Mouse (Mus musculus) liver, embryonic 14.5 days (tissue): ENCODE results near the gene Hspb9. TPM values are rescaled to one million over a fixed set of nuclear protein-coding genes. Genes with fewer than 3 reads are reported as not detected.

Source experiments
- ATAC-seq: fragments of 200-750 bp; cut with Nextera tagmentation; 2 replicates; pipeline ENCODE4 v1.8.0; 2017; ENCODE audit warnings: moderate number of reproducible peaks, mild to moderate bottlenecking, moderate library complexity; ENCODE audit not compliant: insufficient read depth
- DNase-seq, 3 experiments: peaks; one replicate each; pipeline ENCODE4 v3.0.0-alpha.2; 2012 to 2013; ENCODE audit warnings: low read depth in 3 of 3, low spot score in 3 of 3
- H3K27ac ChIP-seq: fragments of 300-500 bp; sonication (generic); 2 replicates; pipeline ENCODE4 v1.5.1; 2014; ENCODE audit warnings: moderate library complexity, mild to moderate bottlenecking, control low read depth, inconsistent platforms
- H3K27me3 ChIP-seq: fragments of 300-500 bp; sonication (generic); 2 replicates; pipeline ENCODE4 v1.6.1; 2014; ENCODE audit warnings: mild to moderate bottlenecking, low read length, moderate library complexity; ENCODE audit not compliant: control insufficient read depth, insufficient read depth
- H3K36me3 ChIP-seq: fragments of 300-500 bp; sonication (generic); replicated peaks from 2 replicates; pipeline ENCODE4 v1.6.1; 2014; ENCODE audit warnings: low read depth; ENCODE audit not compliant: control insufficient read depth, insufficient read depth
- H3K4me1 ChIP-seq, 2 experiments: fragments of 200-500 bp in 1 of 2; fragments of 300-500 bp in 1 of 2; sonication (generic) in 1 of 2; replicated peaks; 2 replicates each; pipeline ENCODE4 v1.6.1; 2012 to 2014; ENCODE audit warnings: antibody characterized with exemption in 1 of 2, inconsistent platforms in 1 of 2, low read length in 1 of 2; ENCODE audit not compliant: control insufficient read depth in 2 of 2, insufficient read depth in 2 of 2
- H3K4me2 ChIP-seq: fragments of 300-500 bp; sonication (generic); 2 replicates; pipeline ENCODE4 v1.6.1; 2014; ENCODE audit warnings: low read depth, mild to moderate bottlenecking, control low read depth, moderate library complexity
- H3K4me3 ChIP-seq, 2 experiments: fragments of 200-500 bp in 1 of 2; fragments of 300-500 bp in 1 of 2; sonication (generic) in 1 of 2; 2 replicates each; pipeline ENCODE4 v1.5.1; 2012 to 2014; ENCODE audit warnings: low read depth in 2 of 2, low read length in 2 of 2, mild to moderate bottlenecking in 2 of 2, control low read depth in 1 of 2, inconsistent platforms in 1 of 2, moderate library complexity in 1 of 2; ENCODE audit not compliant: insufficient read depth in 1 of 2
- H3K9ac ChIP-seq: fragments of 300-500 bp; sonication (generic); replicated peaks from 2 replicates; pipeline ENCODE4 v1.6.1; 2014; ENCODE audit warnings: mild to moderate bottlenecking, control low read depth, moderate library complexity
- H3K9me3 ChIP-seq: fragments of 300-500 bp; sonication (generic); 2 replicates; pipeline ENCODE4 v1.6.1; 2016; ENCODE audit warnings: low read length, mixed read lengths; ENCODE audit not compliant: control insufficient read depth
- CTCF ChIP-seq: IDR thresholded peaks from 2 replicates; pipeline ENCODE4 v1.5.1; 2016; ENCODE audit warnings: antibody characterized with exemption, low read depth, control low read depth
- EP300 ChIP-seq: IDR thresholded peaks from 2 replicates; pipeline ENCODE4 v1.6.1; 2016; ENCODE audit warnings: antibody characterized with exemption, low read depth
- WGBS: fragments of 180-500 bp; shearing (Covaris S2); extraction: QIAGEN DNeasy Blood & Tissue Kit; methylation state at CpG from one replicate; pipeline ENCODE4 v1.1.7; 2014; ENCODE audit not compliant: insufficient replicate concordance; 5-methylcytosine and 5-hydroxymethylcytosine counted together
- polyA plus RNA-seq, 2 experiments: library from polyadenylated mRNA; depleted of rRNA in 1 of 2; stranded (reverse) in 1 of 2; unstranded in 1 of 2; fragments of >200 nt; fragmentation: Nextera tagmentation in 1 of 2; extraction: Ambion mirVana in 1 of 2; gene quantifications; 2 replicates each; pipeline versions ENCODE4 v1.2.1 to v1.2.3; 2012 to 2014

Gene Hspb9
- polyA plus RNA-seq, 2 experiments = 0.14 TPM; not detected in 1

DNA sequence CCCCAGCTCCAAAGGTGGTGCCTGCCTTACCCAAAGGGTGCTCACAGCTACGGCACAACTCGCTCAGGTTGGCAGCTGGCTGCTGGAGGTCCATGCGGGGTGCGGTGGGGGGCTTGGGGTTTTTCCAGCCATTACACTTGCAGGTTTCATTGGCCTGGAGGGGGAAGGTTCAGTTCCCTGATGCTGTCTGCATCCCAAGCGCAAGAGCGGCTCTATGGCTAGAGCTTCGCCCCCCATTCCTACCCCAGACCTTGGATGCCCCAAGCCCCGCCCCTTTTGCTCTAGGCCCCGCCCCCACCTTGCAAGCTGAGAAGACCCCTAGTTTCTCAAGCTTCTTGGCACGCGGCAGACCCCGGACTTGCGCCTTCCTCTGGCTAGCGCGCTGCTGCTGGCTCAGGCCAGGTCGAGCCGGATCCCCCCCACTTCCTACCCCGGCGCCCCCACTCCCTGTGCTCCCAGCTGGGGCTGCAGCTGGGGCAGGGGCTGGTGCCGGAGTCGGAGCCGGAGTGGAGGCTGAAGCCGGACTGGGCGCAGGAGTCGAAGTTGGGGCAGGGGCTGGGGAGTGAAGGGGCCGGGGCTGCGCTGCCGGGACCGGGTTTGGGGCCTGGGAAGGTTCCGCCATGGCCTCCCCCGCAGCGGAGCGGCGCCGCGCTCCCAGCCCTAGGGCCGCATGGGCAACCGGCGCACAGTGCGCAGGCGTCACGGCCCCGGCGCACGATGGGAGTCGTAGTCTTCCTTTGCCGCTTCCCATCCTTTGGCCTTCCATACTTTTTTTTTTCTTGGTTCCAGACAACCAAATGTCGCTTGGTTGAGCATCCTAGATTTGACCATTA, 1.7 kb upstream of the Hspb9 start, which contains the start of gene Kat2a:
Gene Kat2a (minus strand): TSS at position 683 of the 833 bp plus-strand sequence.
- Histone ChIP-seq H3K27ac (peak within 1 kb of the TSS; percentile 67), H3K4me1 (peaks cover 25 to 33% of the 10 kb centered on the region in 2 experiments), H3K9ac (peak within 1 kb of the TSS; percentile 91), H3K4me2 (peak within 1 kb of the TSS; percentile 97), H3K9me3 (no peaks in the 10 kb centered on the region), H3K36me3 (peaks cover 21% of the 10 kb centered on the region), H3K4me3 (peak within 1 kb of the TSS; percentile 68 to 90), H3K27me3 (no peaks in the 10 kb centered on the region)
- no peak for TF ChIP-seq EP300
- no peak for TF ChIP-seq CTCF
- 2% methylated on average over 48 of the region's 48 CpGs for WGBS
- ATAC-seq (peak; percentile 63), DNase-seq (peak; percentile 44 to 55 (median 51))

DNA sequence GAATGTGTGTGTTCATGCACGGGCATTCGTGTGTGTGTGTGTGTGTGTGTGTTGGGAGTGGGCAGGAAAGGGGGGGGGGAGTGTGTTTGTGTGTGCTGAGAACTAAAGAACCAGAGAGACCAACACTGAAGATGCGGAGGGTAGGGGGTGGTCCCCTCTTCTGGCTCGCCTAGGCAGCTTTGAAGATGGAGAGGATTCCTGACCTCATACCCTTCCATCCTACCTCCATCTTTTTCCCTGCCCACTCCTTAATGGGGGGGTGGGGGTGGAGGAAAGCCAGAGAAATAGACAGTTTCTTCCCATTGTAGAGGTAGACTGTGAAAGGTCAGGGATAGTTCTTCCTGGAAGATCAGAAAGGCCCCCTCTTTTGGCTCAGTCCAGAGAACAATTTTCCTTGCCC, 476 bp upstream of the Hspb9 start:
- 60% methylated on average over 4 of the region's 4 CpGs for WGBS
- H3K4me2 ChIP-seq = peak overlapping the region; percentile 85
- no peaks in the 10 kb centered on the region for H3K9me3 ChIP-seq
- TF ChIP-seq CTCF (no peak), EP300 (no peak)
- peaks cover 25 to 33% of the 10 kb centered on the region in 2 experiments for H3K4me1 ChIP-seq
- peak overlapping the region; percentile 67 for H3K27ac ChIP-seq
- ATAC-seq (no peak), DNase-seq (no peak)
- H3K27me3 ChIP-seq = no peaks in the 10 kb centered on the region
- H3K36me3 ChIP-seq = peaks cover 33% of the 10 kb centered on the region
- H3K4me3 ChIP-seq = peak overlapping the region in 1 of 2 experiments; percentile 50; a peak in 2 of 4 replicates
- peak overlapping the region; percentile 41 for H3K9ac ChIP-seq

DNA sequence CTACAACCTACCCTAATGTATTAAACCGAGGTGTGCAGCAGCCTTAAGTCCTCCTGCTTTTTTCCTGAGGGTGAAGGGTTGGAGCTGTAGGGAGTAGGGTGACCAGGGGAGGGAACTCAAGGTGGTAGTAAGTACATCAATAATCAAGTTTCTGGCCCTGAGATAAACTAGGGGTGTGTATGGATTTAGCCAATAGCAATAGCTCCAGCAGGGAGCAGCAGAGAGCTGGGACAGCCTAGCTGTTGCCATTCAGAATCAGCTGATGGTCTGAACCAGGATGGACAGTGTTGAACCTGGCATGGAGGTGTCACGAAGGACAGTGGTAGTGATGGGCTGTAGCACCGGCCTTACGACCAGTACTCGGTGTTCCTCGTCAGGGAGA, 875 bp downstream of the Hspb9 start:
- DNase-seq (peak; percentile 69 to 72 (median 71)), ATAC-seq (peak; percentile 48)
- Histone ChIP-seq H3K36me3 (peaks cover 44% of the 10 kb centered on the region), H3K27me3 (no peaks in the 10 kb centered on the region), H3K4me2 (peak overlapping the region; percentile 85), H3K4me3 (peak overlapping the region; percentile 28 to 50), H3K9ac (peak overlapping the region; percentile 41), H3K9me3 (no peaks in the 10 kb centered on the region), H3K4me1 (peaks cover 25 to 33% of the 10 kb centered on the region in 2 experiments), H3K27ac (peak overlapping the region; percentile 67)
- TF ChIP-seq EP300 = no peak
- TF ChIP-seq CTCF = peak; percentile 96
- WGBS = 40% methylated on average over 6 of the region's 6 CpGs

DNA sequence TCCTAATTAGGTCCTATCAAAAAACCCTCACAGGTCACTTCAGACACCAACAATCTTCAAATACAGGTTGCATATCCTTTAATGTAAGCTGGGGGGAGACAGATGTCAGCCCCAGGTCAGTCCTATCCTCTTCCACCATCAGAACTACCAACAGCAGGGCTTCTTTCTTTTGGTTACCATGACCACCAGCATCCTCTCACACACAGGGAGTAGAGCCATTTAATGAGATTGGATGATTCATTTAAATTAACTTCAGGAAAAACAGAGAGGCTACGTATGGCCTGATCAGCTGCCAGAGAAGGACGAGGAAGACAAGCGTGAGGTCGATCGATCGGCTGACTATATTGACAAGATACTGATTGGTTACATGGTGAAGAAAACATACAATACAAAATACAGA, 1.3 kb downstream of the Hspb9 start:
- DNase-seq = no peak
- no peak for TF ChIP-seq EP300
- TF ChIP-seq CTCF = no peak
- Histone ChIP-seq H3K4me3 (no peak overlapping the region), H3K36me3 (peaks cover 49% of the 10 kb centered on the region), H3K27ac (no peak overlapping the region), H3K27me3 (no peaks in the 10 kb centered on the region), H3K9ac (no peak overlapping the region), H3K4me1 (peaks cover 25 to 33% of the 10 kb centered on the region in 2 experiments), H3K4me2 (peak overlapping the region; percentile 85; the same call in 1 of the 2 replicates), H3K9me3 (no peaks in the 10 kb centered on the region)
- WGBS = 91% methylated on average over 6 of the region's 6 CpGs
- ATAC-seq = no peak

DNA sequence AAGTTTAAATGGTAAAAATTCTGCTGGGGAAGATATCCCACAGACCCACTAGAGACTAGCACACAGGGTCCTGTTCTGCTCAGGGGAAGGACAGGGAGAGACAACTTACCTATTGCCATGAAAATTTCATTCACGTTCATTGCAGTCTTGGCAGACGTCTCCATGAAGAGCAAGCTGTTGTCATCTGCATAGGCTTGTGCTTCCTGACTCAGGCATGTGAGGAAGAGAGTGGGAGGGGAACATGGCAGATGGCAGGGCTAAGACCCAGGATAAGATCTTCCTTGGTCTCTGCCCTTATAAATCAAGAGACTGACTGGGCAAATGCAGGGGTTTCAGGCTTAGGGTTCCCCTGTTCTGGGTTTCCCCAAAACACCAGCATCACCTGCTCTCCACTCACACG, 3.0 kb downstream of the Hspb9 start:
- TF ChIP-seq CTCF (no peak), EP300 (no peak)

More for the DNA sequence above, 3.0 kb downstream of the Hspb9 start:
- Histone ChIP-seq H3K4me1 (peaks cover 23 to 41% of the 10 kb centered on the region in 2 experiments), H3K9me3 (no peaks in the 10 kb centered on the region), H3K9ac (no peak overlapping the region), H3K27ac (no peak overlapping the region), H3K36me3 (peaks cover 50% of the 10 kb centered on the region), H3K4me3 (no peak overlapping the region), H3K27me3 (no peaks in the 10 kb centered on the region), H3K4me2 (no peak overlapping the region)
- WGBS = 75% methylated on average over 3 of the region's 3 CpGs
- DNase-seq (no peak), ATAC-seq (no peak)
